Mouse (Mus musculus) urinary bladder, adult 18-20 months (tissue): ENCODE data around the gene Dapk1.

Source experiments
- DNase-seq, 2 experiments: peaks; one replicate each; pipeline ENCODE4 v3.0.0; 2022; ENCODE audit warnings: low spot score in 2 of 2, mixed read lengths in 2 of 2

Gene Dapk1

DNA sequence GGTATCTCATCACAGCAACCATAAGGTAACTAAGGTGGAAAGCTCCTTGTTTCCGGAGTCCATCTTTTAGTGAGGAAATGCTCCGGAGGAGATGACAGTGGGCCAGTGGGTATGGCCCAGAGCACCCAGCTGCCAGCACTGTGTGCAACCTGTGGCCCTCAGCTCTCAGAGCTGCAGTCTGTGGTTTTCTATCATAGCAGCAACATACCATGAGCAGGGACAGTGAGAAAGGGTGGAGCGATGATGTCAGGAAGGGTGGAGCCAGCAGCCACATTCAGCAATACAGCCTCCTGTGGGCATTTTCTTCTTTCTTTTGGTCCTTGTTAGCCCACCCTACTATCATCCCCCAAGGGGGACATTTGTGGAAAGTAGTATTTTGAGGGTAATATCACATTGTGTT lies 90.2 kb downstream of the Dapk1 start:
- no peak for DNase-seq

DNA sequence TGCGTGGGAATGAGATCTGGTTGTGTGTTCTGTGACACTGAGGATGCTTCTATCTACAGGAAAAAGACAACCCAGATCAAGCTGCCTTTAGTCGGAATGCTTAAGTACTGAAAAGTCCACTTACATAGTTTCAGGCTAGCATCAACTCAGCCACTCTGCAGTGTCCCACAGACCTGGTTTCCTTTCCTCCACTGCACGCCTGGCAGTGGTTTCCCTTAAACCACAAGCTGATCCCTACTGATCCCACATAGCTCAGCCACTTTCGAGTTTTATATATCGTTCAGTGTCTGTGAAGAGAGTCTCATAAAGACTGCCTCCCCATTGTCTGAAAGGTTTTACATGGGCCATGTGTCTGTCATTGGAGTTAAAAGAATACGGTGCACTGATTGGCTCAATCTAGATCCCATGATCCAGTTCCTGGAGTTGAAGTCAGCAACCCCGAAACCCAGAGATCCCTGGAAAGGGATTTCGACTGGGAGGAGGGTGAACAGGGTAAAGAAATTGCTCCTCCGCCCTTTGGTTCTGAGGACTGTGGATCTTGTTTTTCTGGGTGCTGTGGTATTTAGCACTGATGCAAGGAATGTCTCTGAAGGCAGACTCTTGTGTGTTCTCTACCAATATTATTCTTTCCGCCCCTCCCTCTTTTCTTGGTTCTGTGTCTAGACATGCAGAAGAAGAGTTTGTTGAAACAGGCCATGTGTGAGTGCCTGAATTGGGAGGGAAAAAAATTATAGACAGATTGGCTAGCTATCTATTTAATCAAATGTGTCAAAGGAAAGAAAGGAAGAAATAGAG lies 93.6 kb downstream of the Dapk1 start:
- no peak for DNase-seq

DNA sequence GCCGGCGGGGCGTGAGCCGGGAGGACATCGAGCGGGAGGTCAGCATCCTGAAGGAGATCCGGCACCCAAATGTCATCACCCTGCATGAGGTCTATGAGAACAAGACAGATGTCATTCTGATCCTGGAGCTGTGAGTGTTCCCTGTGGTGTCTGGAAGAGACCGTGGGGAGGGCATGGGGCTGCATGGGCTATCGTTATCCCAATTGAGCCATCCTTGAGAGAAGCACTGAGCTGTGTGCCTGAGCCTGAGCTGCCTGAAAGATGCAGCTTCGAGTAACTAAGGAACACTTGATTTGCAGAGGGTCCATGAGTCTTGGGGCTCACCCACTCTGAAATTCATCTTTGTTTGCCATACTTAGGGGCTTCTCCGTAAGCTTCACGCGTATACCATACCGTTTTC lies 94.6 kb downstream of the Dapk1 start:
- DNase-seq: no peak

DNA sequence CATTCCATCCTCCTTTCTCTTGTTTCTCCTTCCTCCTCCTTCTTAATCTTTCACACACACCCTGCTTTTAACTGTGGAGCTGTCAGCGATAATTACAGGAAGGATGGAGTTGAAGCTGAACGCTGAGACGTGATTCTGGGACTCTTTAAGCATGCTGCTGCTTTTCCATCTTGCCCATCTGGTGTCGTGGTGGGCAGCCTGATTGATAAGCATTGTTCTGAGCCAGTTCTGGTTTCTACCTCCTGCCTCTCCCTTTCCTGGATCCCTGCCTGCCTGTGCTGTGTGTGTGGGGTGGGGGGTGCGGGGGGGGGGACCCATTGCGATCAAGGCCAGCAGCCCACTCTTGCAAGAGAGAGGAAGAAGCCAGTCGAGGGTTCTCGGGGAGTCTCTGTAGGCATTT lies 95.0 kb downstream of the Dapk1 start:
- no peak for DNase-seq

DNA sequence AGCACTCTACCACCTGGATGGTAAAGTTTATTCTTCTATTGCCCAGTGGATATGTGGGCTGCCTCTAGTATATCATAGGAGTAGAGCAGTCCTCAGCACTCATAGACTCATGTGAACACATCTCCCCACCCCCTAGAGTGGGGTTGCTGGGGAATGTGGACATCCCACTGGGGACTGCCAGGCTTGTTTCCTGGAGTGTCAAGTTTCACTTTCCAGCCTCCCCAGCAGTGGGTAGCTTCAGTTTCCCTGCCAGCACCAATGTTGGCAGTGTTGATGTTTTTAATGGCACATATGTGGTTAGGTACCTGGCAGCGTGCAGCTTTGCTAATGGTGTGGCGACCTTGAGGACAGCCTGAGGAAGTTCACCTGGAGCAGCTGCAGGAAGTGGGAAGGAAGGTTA lies 96.3 kb downstream of the Dapk1 start:
- no peak for DNase-seq

DNA sequence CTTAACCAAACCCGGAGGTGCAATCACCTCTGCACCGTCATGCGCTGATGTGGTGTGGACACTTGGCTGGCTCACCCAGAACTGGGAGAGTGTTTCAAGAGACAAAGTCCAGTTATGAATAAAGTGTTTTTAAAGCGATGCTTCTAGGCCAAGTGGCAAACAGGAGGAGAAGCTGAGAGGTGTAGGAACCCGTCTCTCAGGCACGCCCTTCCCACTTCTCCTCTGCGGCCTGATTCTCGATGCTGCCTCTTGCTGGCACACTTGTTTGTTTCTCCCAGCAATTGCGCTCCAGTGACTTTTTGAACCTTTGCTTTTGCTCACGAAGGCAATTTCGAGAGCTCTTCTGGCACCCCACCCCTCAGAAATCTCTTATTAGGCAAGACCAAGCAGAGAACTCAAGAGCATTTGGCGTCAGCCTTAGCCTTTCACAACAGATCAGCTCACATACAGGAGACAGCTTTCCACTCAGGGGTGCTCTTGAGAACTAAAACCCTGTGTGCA lies 100.0 kb downstream of the Dapk1 start:
- peak in 1 of 2 experiments; percentile 66 for DNase-seq

DNA sequence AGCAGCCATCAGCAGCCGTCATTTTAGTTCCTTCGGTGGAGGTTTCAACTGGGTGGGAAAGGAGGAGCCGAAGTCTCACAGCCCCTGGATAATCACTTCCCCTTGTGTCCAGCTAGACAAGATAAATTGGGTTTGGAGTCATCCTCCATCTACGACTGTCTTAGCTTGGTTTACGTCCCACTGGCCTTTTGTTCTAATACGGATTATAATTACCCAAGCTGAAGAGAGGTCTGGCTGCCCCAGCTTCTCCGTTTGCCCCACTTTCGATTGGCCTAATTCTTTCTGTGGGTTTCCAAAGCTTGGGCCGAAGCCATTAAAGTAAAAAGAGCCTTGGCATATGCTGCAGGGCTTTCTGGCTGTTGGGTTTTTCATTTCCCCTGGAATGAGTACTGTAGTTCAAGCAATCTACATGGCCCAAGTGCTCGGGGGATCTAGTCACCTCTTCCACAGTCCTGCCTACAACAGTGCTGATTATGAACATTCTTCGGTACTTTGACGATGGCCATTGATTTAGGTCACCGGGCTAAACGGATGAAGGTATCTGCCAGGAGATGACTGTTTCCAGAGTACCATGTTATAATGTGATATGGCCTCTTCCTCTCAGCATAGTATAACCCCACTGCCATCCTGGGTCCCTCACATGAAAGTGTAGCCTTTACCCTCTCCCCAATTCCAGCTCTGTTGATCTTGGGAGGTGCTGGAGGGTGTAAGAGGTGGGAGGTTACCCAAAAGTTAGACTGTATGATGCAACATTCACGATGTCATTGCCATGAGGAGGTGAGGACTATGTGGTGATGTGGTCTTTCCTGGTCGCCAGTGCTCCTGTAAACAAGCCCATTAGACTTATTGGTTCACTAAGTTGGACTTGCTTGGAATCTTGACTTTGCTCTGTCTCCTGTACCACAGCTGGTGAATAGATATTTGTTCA lies 106.1 kb downstream of the Dapk1 start:
- no peak for DNase-seq

DNA sequence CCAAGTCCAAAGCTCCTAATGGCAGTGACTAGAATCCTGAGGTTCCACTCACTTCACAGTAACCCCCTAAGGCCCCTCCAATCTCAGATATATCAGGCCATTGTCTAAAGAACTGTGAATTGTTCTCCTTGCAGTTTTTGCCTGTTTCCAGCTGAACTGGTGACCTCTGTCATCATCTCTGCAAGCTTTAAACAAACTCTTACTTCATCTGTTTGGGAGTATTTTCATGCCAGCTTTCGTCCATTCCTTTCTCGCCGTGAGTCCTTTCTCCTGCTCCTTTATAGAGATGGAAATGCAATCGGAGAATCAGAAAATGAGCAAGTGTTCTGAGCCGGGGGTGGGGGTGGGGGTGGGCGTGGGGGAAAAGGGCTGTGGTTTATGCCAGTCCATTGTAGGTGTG lies 107.4 kb downstream of the Dapk1 start:
- DNase-seq: no peak

DNA sequence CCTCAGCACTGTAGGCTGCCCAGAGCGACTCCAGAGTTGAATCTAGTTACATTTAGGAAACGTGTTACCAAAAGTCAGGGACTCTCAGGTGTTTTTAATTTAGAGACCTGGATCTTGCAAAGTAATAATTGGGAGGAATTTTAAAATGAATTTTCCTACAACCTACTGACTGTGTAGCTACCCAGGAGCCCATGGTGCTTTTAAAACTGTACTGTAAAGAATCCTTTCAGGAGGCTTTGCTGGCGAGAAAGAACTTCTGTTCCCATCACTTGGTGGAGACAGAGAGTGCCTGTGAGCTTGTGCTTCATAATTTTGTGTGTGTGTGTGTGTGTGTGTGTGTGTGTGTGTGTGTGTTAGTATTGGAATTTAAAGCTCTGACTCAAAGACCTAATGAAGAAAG lies 109.2 kb downstream of the Dapk1 start:
- no peak for DNase-seq

DNA sequence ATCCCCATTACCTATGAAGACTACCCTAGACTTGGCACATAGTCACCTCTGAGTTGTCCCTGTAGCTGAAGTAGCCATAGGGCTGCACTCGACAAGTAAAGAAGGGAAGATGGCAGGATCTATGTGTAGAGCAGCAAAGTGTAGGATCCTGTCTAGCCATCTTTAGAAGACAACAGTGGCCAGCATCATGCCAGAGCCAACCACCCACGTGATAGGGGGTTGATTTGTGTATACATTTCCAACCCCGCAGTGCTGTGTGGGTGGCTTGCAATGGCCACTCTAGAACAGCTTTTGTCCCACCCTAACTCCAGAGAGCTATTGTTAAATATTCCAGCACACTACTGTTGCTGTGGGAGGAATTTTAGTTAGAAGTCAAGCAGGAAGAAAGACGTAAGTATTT lies 111.8 kb downstream of the Dapk1 start:
- DNase-seq: no peak

DNA sequence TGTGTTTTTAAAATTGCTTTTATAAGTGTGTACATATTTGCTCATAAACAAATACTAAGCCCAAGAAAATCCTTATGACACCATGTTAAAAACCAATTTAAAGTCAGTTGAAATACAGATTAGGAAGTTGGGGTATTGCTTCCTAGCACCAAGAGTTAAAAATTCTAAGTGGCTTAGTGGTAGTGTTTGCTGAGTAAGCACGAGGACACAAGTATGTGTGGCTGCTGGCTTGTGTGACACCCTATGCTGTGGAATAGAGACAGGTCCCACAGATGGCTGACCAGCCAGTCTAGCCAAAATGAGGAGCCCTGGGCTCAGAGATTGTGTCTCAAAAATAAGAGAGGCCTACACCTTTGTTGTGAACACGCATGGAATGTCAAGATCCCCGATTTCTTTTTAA lies 114.4 kb downstream of the Dapk1 start:
- no peak for DNase-seq

DNA sequence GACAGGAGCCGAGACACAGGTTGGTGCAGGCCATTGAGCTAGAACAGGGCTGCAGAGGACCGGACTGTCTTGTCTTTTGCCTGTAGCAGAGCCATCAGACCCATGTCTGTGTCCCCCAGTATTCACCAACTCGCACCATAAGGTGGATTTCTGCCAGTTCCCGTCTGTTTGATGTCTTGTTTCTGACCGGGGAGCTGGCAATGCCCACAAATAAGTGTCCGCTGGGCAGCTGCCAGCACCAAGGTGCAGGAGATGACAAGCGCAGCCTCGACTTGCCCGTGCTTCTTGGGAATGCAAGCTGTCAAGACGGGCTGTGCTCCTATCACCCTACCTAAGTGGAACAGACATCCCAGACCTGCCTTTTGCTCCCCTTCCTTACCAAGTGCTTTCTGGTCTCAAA lies 115.7 kb downstream of the Dapk1 start:
- DNase-seq: no peak

DNA sequence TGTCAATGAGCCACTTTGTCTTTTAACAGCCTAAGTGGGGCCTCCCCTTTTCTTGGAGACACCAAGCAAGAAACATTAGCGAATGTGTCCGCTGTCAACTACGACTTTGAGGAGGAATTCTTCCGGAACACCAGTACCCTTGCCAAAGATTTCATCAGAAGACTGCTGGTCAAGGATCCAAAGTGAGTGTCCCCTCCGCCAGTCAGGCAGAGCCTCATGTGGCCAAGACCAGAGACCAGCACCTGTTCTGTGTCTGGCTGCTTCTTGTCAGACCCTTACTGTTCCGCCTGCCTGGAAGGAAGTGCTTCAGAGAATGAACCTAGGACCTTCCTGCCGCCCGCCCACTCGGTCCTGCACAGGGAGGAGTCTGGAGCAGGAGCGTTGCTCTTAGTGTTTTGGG lies 117.8 kb downstream of the Dapk1 start:
- no peak for DNase-seq

DNA sequence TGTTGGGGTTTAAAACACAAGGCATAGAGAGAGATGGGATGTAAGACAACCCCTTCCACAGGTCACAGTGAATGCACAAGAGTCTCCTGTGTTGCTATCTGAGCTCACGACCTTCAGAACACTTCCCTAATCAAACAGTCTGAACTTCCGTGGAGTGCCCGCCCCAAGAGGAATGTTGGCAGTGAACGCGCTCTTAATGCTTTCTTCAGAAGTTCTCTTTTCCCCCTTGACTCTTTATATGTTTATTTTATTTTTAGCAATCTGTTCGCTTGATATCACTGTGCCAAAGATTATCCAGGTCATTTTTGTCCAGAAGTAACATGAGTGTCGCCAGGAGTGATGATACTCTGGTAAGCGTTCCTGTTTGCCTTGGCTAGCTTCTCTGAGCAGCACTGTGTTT lies 121.0 kb downstream of the Dapk1 start:
- no peak for DNase-seq

DNA sequence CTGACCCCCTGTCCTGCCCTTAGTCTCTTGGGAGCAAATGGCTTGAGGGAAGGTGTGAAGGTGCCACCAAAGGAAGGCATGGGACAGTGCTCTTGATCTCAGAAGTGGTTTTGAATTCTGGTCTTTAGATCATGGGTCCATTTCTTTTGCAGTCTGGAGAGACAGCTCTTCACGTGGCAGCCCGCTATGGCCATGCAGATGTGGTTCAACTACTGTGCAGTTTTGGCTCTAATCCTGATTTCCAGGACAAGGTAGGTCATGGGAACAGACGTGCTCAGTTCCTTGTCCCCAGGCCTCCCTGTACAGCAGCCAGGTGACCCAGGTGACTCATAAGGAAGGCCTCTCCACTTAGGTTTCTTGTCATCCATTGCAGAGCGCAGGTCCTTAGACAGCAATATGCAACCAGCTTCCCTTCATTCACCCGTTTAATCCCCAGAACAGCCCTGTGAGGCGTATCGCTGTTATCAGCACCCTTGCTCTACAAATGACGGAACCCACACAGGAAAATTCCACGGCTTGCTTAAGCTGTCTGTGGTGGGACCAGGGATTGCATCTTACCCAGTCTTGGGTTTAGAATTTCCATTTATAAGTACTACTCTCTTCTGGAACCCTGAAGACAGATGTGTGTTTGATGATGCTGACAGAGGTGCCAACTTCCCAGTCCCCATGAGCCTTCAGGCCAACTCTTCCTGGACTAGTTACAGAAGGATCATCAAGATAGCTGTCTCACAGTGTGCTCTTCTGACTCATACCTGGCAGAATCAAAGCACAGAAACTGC lies 126.7 kb downstream of the Dapk1 start:
- DNase-seq: no peak

DNA sequence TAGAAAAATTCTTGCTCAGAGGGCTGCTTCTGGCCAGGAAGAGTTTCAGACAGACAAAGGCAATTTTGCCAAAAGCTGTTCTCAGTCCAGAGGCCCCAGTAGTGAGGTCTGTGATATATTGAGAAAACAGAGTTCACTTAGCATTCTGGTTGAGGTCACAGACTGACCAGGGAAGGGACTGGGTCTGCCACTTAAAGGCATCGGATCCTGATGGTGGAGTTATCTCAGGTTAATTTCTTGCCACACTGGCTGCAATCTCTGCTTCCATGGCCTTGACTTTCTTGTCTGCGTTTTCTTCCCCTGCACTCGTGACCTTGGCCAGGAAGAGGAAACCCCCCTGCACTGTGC lies 127.3 kb downstream of the Dapk1 start:
- DNase-seq: no peak

DNA sequence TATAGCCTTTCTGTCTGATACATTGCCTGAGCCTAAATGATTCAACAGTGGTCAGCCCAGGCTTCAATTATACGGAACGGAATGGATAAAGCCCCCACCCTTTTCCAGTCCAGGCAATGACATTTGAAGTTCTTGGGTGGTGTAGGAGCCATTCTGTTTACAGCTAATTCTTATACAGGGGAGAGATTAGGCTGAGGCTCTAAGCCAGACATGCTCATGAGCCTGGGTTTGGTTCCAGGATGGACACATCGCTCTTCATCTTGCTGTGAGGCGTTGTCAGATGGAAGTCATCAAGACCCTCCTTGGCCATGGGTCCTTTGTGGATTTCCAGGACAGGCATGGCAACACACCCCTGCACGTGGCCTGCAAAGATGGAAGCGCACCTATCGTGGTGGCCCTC lies 128.8 kb downstream of the Dapk1 start:
- no peak for DNase-seq

DNA sequence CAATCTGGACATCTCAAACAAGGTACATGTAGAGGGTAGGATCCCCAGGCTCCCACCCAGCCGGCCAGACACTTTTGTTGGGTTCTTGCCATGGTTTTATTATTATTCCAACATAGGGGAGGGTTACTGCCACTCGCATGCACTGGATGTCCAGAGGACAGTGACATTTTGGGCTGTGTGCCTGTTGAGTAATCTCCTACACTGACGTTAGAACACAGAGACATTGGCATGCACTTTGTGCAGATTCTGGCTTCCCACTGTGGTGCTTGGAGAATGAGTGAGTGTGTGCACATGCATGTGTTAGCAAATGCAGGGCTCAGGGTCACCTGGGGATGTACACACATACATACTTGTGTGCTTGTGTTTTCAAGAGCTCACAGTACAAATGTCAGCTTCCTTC lies 129.3 kb downstream of the Dapk1 start:
- DNase-seq: no peak

DNA sequence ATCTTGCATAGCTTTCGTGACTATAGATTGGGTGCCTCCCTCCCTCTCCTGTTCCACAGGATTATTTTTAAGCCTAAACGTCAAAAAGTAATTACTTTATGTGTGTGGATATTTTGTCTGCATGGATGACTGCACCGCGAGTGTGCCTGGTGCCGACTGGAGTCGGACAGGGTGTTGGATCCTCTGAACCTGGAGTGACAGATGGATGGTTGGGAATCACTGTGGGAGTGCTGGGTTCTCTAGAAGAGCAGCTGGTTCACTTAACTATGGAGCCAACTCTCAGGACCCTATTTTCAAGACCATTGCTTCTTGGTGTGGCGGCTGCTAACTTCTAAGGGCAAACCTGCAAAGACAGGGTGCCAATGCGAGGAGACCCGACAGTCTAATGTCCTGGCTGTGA lies 133.6 kb downstream of the Dapk1 start:
- no peak for DNase-seq

DNA sequence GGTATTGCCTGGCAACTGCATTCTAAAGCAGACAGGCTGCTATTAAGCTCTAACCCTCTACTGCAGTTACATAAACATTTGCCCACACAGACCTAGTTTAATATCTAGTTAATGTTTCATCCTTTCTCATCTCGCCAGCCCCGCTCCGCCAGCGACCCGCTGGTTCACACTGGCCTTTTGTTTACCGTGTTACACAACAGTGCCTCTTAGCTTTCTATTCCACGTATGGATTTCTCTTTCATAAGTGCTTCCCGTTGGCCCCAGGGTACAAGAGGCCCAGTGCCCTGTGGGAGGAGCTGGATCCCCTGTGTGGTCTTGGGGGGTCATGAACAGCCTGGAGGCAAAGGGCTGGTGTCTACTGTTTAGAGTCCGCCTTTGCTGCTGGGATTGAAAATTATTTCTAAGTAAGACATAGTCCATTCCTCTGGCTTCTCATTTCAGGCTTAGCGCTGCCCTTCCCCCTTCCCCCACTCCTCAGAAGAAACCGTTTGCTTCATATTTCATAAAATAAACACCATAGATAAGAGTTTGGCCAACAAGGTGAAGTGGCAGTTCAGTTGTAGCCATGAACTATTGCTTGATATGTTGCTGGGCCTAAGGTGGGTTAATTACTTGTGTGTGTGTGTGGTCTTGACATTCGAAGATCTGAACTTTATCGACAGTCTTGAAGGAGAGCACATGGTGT lies 134.8 kb downstream of the Dapk1 start:
- no peak for DNase-seq

DNA sequence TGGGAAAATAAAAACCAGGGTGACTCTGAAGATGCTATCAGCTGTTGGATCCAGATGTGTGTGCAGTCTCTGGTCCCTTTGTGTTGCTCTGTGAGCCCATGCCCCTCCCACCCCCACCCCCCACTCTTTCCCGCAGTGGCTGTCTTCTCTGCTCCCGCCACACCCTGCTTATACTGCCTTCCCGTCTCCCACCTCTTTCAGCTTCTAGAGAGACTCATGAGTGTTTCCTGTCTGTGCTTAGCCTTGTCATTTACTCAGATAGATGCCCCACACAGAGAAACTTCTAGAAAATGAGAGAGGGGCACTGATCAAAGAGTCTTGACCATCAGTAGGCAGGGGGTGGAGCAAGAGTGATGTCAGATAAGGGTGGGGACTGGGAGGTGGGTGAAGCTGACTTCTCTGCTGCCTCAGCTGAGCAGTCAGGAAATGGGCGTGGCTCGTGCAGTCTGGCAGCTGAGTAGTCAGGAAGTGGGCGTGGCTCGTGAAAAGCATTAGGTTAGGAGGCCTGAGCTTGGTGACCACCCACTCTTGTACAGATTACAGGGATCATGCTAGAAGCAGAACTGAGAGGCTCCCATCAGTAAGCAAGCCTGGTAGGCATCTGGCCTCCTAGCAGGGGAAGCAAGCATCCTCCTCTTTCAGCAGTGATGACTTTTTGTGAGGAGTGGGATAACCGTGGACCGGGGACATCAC lies 136.0 kb downstream of the Dapk1 start:
- peak; percentile 52 to 83 for DNase-seq
